Mouse (Mus musculus) monocyte, adult 2 months (primary cell): ENCODE results near the gene Fgd2.

ENCODE experiments used
- DNase-seq, 2 experiments: peaks; one replicate each; pipeline ENCODE4 v3.0.0; 2022; ENCODE audit warnings: low spot score in 2 of 2, low read depth in 1 of 2

The Fgd2 gene

DNA sequence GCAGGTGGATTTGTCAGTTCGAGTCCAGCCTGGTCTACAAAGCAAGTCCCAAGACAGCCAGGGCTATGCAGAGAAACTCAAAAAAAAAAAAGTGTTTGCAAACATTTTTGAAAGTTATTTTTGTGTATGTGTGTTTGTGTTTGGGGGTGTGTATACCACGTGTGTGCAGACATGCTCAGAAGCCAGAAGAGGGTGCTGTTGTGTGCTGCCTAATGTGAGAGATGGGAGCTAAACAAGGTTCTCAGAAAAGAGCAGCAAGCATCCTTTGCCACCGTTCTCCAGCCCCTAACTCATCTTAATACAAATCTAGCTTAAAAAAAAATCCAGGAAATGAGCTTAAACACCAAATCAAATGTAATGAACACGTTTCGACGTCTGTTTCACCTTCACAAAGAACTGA lies 61.6 kb downstream of the Fgd2 start:
- DNase-seq, result no peak

DNA sequence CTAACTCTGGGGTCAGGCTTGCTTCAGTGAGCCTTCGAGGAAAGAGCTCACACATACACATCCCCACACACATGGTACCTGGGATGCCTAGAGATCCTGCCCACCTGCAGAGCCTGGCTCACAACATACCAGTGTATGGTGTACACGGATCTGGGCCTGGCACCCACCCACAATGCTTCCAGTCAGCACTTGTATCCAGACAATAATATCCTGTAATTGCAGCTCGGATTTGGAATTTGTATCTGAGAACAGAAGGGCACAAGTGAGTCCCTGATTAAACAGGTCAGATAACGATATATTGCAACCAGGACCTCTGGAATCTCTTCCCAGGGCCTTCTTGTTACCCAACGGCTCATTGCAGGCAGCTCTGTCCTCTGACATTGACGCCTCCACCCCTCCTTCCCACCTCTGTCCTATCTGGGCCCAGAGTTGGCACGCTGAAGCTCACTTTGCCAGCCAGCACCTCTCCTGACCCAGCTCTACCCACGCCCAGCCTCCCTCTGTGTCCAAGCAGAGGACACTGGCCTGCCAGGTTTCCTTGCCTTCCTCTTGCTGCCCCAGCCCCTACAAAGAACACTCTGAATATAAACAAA lies 62.3 kb downstream of the Fgd2 start:
- DNase-seq, result no peak

DNA sequence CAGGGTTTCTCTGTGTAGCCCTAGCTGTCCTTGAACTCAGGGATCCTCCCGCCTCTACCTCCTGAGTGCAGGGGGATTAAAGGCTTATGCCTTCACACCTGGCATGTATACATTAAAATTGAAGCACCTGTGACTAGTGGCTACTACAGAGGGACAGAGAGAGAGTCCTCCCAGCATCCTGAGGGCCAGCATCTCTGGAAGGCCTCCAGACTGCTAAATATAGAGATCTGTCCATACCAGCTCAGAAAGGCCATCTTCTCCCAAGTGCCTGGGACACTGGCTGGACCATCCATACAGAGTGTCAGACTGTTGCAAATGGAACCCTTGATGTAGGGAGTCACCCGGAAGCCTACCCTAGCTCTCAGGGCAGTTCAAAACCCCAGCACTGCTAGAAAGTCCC lies 63.3 kb downstream of the Fgd2 start:
- DNase-seq, result no peak

DNA sequence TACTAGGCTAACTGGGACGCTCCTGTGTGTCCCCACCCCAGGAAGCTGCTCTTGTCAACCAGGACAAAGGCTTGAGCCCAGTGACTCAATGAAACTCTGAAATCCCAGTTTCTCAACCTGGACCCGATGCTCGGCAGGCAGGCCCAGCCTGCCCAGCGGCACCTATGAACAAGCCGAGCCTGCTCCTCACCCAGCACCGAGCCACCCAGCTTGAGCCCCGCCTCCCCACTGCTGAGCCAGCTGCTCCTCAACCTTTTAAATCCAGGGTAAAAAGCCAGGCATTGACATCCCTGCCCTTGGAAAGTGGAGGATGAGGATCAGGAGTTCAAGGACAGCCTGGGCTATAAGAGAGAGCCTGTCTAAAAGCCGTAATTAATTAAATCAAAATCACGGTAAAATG lies 64.6 kb downstream of the Fgd2 start:
- no peak for DNase-seq

DNA sequence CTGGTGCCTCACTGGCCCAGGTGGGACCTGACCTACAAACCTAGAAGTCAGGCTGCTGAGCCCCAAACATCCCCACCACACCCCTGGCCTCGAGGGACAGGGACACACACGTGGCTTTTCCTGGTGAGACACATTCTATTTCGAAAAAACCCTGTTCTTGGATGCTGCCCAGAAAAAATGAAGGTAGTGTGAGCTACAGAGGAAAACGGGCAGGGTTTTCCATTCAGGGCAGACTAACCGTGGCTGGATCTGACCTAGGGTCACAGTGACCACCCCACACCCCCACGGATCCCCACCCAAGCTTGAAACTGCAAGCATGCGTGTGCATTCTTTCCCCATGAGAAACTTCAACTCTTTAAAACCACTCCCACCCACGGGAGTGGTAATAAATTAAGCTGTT lies 67.5 kb downstream of the Fgd2 start:
- DNase-seq, result no peak

DNA sequence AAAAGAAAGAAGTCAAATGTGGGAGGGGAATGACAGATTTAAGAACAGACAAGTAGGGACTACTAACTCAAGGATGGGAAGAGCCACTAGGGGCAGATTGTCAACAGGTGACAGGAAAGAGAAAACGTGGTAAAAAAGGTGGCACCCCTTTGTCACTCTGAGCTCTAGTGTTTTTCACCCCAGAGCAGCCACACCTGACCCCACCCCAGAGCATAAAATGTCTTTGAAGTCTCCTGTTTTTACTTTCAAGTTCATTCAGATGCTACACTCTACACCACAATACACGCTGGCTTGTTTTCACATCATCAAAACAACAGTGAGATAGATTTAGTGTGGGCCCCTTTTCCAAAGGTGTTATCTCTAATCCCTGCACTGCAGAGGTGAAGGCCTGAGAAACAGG lies 68.1 kb downstream of the Fgd2 start:
- DNase-seq, result no peak
